10 mouse cellular contexts compared by ENCODE assay signal in genomic region chr5:92278942-92279537, GRCm38 (mm10). TPM values are rescaled to one million over a fixed set of nuclear protein-coding genes. Genes with fewer than 3 reads are reported as not detected.
DNase-seq lines count a peak whose midpoint lies in the region; ATAC-seq and TF ChIP-seq lines count a peak whose summit lies in the region.
"Had no signal": no experiment of that assay in that cellular context is flagged by ENCODE, and none has a peak within 500 bp of the region (broad histone marks: within the 10 kb centered on the region; RNA-seq: fewer than 3 reads in every experiment).

No protein-coding gene starts in this region.

- H3K9me3 ChIP-seq in forebrain, embryonic 13.5 days (replicated peaks) = no peaks in the 10 kb centered on the region
- no peaks in the 10 kb centered on the region for H3K9me3 ChIP-seq in forebrain, embryonic 16.5 days (ENCODE audit: control insufficient read depth, low read length)
- no peaks in the 10 kb centered on the region for H3K9me3 ChIP-seq in embryonic facial prominence, embryonic 15.5 days (replicated peaks)
- no peaks in the 10 kb centered on the region for H3K9me3 ChIP-seq in midbrain, embryonic 14.5 days (ENCODE audit: control insufficient read depth, low read length)

- 0 out of 2 replicates have a peak overlapping the region, but pooled peaks have one; percentile 94 for H3K4me2 ChIP-seq in forebrain, embryonic 13.5 days
- no peak overlapping the region for H3K4me2 ChIP-seq in forebrain, embryonic 16.5 days (ENCODE audit: low read length)
- 0 out of 2 replicates have a peak overlapping the region, but pooled peaks have one; percentile 94 for H3K4me2 ChIP-seq in embryonic facial prominence, embryonic 15.5 days (replicated peaks)
- peak overlapping the region; percentile 87; the same call in 1 of the 2 replicates for H3K4me2 ChIP-seq in midbrain, embryonic 14.5 days (ENCODE audit: low read length)

- 79% methylated on average over 10 of the region's 10 CpGs for WGBS in forebrain, embryonic 13.5 days
- 81% methylated on average over 10 of the region's 10 CpGs for WGBS in forebrain, embryonic 16.5 days
- WGBS in embryonic facial prominence, embryonic 15.5 days = 76% methylated on average over 10 of the region's 10 CpGs
- WGBS in midbrain, embryonic 14.5 days = 83% methylated on average over 10 of the region's 10 CpGs

- peaks cover 13% of the 10 kb centered on the region; the same call in 1 of the 2 replicates for H3K4me1 ChIP-seq in forebrain, embryonic 13.5 days
- peaks cover 3% of the 10 kb centered on the region for H3K4me1 ChIP-seq in forebrain, embryonic 16.5 days (replicated peaks; ENCODE audit: control insufficient read depth, insufficient read depth, low read length)
- H3K4me1 ChIP-seq in embryonic facial prominence, embryonic 15.5 days = peaks cover 14% of the 10 kb centered on the region
- peaks cover 7% of the 10 kb centered on the region for H3K4me1 ChIP-seq in midbrain, embryonic 14.5 days (ENCODE audit: control insufficient read depth, insufficient read depth, low read length)

- no peak overlapping the region for H3K9ac ChIP-seq in forebrain, embryonic 13.5 days
- H3K9ac ChIP-seq in forebrain, embryonic 16.5 days (replicated peaks; ENCODE audit: low read depth, low read length) = no peak overlapping the region
- no peak overlapping the region for H3K9ac ChIP-seq in embryonic facial prominence, embryonic 15.5 days
- no peak overlapping the region for H3K9ac ChIP-seq in midbrain, embryonic 14.5 days (replicated peaks; ENCODE audit: low read length)

- no peak overlapping the region for H3K27ac ChIP-seq in forebrain, embryonic 13.5 days
- no peak overlapping the region for H3K27ac ChIP-seq in forebrain, embryonic 16.5 days (ENCODE audit: low read length)
- no peak overlapping the region for H3K27ac ChIP-seq in embryonic facial prominence, embryonic 15.5 days (replicated peaks)
- H3K27ac ChIP-seq in midbrain, embryonic 14.5 days (replicated peaks; ENCODE audit: low read depth, low read length) = 0 out of 2 replicates have a peak overlapping the region, but pooled peaks have one; percentile 49
- no peak overlapping the region for H3K27ac ChIP-seq in left cerebral cortex, adult 2 months

- ATAC-seq in forebrain, embryonic 13.5 days = no peak
- ATAC-seq in forebrain, embryonic 16.5 days = no peak
- no peak for ATAC-seq in embryonic facial prominence, embryonic 15.5 days (ENCODE audit: insufficient number of reproducible peaks, low FRiP score, low TSS enrichment, low read depth)
- ATAC-seq in midbrain, embryonic 14.5 days (ENCODE audit: low FRiP score, low TSS enrichment) = no peak

- no peak for TF ChIP-seq CTCF in left cerebral cortex, adult 2 months (IDR thresholded peaks at IDR 0.05)

- peak; percentile 77 for DNase-seq in 416B (ENCODE audit: low read depth)
- DNase-seq in midbrain, embryonic 14.5 days = no peak
- DNase-seq in ovary, postnatal 14 days (ENCODE audit: low spot score) = no peak
- DNase-seq in left cerebral cortex, adult 2 months (ENCODE audit: extremely low spot score in 1 of 2, low spot score in 2 of 2) = no peak
- DNase-seq in right cerebral cortex, postnatal 10 days (ENCODE audit: low spot score in 2 of 2) = no peak

- H3K27me3 ChIP-seq in forebrain, embryonic 13.5 days = 0 out of 2 replicates have a peak, but pooled peaks cover 6% of the 10 kb centered on the region
- H3K27me3 ChIP-seq in forebrain, embryonic 16.5 days (replicated peaks; ENCODE audit: control insufficient read depth, insufficient read depth, low read length) = no peaks in the 10 kb centered on the region
- no peaks in the 10 kb centered on the region for H3K27me3 ChIP-seq in embryonic facial prominence, embryonic 15.5 days
- H3K27me3 ChIP-seq in midbrain, embryonic 14.5 days (ENCODE audit: control insufficient read depth, insufficient read depth, low read length) = no peaks in the 10 kb centered on the region; the same call in 1 of the 2 replicates

- peaks cover under 1% of the 10 kb centered on the region; the same call in 1 of the 2 replicates for H3K36me3 ChIP-seq in forebrain, embryonic 13.5 days (ENCODE audit: poor library complexity, severe bottlenecking)
- H3K36me3 ChIP-seq in forebrain, embryonic 16.5 days (ENCODE audit: control insufficient read depth, insufficient read depth) = no peaks in the 10 kb centered on the region
- no peaks in the 10 kb centered on the region for H3K36me3 ChIP-seq in embryonic facial prominence, embryonic 15.5 days
- H3K36me3 ChIP-seq in midbrain, embryonic 14.5 days (ENCODE audit: control insufficient read depth, insufficient read depth, low read length) = 0 out of 2 replicates have a peak, but pooled peaks cover 2% of the 10 kb centered on the region

- intact Hi-C loops in left cerebral cortex, adult 2 months (cut with DNase I) = loop anchor here (2.0 kb wide), 1 partner anchor 30 kb away; no protein-coding TSS in a partner anchor

- no peak overlapping the region for H3K4me3 ChIP-seq in forebrain, embryonic 13.5 days
- no peak overlapping the region for H3K4me3 ChIP-seq in forebrain, embryonic 16.5 days (replicated peaks; ENCODE audit: low read length)
- no peak overlapping the region for H3K4me3 ChIP-seq in embryonic facial prominence, embryonic 15.5 days (replicated peaks)
- no peak overlapping the region for H3K4me3 ChIP-seq in midbrain, embryonic 14.5 days (replicated peaks; ENCODE audit: low read depth, low read length)
- H3K4me3 ChIP-seq in left cerebral cortex, adult 2 months = no peak overlapping the region

RNA-seq across cellular contexts. Expression of gene Naaa, which starts 1.1 kb away (rescaled TPM):
- 4.7 and 5.4 TPM in 2 replicates for polyA plus RNA-seq in forebrain, embryonic 13.5 days (2015; fragmentation: Nextera tagmentation; extraction: Ambion mirVana)
- polyA plus RNA-seq in forebrain, embryonic 16.5 days (2015; fragmentation: Nextera tagmentation; extraction: Ambion mirVana) = 8.7 and 10.8 TPM in 2 replicates
- polyA plus RNA-seq in embryonic facial prominence, embryonic 15.5 days (2015; fragmentation: Nextera tagmentation; extraction: Ambion mirVana) = 13.3 and 13.9 TPM in 2 replicates
- 15.2 and 17.4 TPM in 2 replicates for polyA plus RNA-seq in midbrain, embryonic 14.5 days (2014; fragmentation: Nextera tagmentation; extraction: Ambion mirVana)
- total RNA-seq in left cerebral cortex, adult 2 months (2021) = 10 to 100 TPM; 38.6 to 40.1 TPM

RNA-seq across cellular contexts. Expression of gene Ppef2, which starts 23.0 kb away (rescaled TPM):
- polyA plus RNA-seq in forebrain, embryonic 13.5 days (2015; fragmentation: Nextera tagmentation; extraction: Ambion mirVana) = 0.38 TPM in 1 of 2 replicates, not detected in the other
- 0.11 and 0.35 TPM in 2 replicates for polyA plus RNA-seq in forebrain, embryonic 16.5 days (2015; fragmentation: Nextera tagmentation; extraction: Ambion mirVana)
- 0.07 and 0.14 TPM in 2 replicates for polyA plus RNA-seq in embryonic facial prominence, embryonic 15.5 days (2015; fragmentation: Nextera tagmentation; extraction: Ambion mirVana)
- 0.43 and 0.49 TPM in 2 replicates for polyA plus RNA-seq in midbrain, embryonic 14.5 days (2014; fragmentation: Nextera tagmentation; extraction: Ambion mirVana)
- under 1 TPM; 0.54 to 0.75 TPM for total RNA-seq in left cerebral cortex, adult 2 months (2021)
- polyA plus RNA-seq: hindbrain, embryonic 11.5 days; neural tube, embryonic 11.5 days had no signal

RNA-seq across cellular contexts. Expression of gene Sdad1, which starts 31.2 kb away (rescaled TPM):
- 33.9 and 39.8 TPM in 2 replicates for polyA plus RNA-seq in forebrain, embryonic 13.5 days (2015; fragmentation: Nextera tagmentation; extraction: Ambion mirVana)
- 34.0 and 36.0 TPM in 2 replicates for polyA plus RNA-seq in forebrain, embryonic 16.5 days (2015; fragmentation: Nextera tagmentation; extraction: Ambion mirVana)
- 36.2 and 37.4 TPM in 2 replicates for polyA plus RNA-seq in embryonic facial prominence, embryonic 15.5 days (2015; fragmentation: Nextera tagmentation; extraction: Ambion mirVana)
- polyA plus RNA-seq in midbrain, embryonic 14.5 days (2014; fragmentation: Nextera tagmentation; extraction: Ambion mirVana) = 29.9 and 38.8 TPM in 2 replicates
- 10 to 100 TPM; 21.2 to 21.8 TPM for total RNA-seq in left cerebral cortex, adult 2 months (2021)

RNA-seq across cellular contexts. Expression of gene Cxcl9, which starts 48.8 kb away (rescaled TPM):
- polyA plus RNA-seq in forebrain, embryonic 13.5 days (2015; fragmentation: Nextera tagmentation; extraction: Ambion mirVana) = not detected in 2 replicates
- polyA plus RNA-seq in forebrain, embryonic 16.5 days (2015; fragmentation: Nextera tagmentation; extraction: Ambion mirVana) = not detected in 2 replicates
- polyA plus RNA-seq in embryonic facial prominence, embryonic 15.5 days (2015; fragmentation: Nextera tagmentation; extraction: Ambion mirVana) = 0.20 and 0.76 TPM in 2 replicates
- polyA plus RNA-seq in midbrain, embryonic 14.5 days (2014; fragmentation: Nextera tagmentation; extraction: Ambion mirVana) = not detected in 2 replicates
- total RNA-seq in left cerebral cortex, adult 2 months (2021) = not detected
- polyA plus RNA-seq: hindbrain, embryonic 11.5 days; neural tube, embryonic 11.5 days had no signal

RNA-seq across cellular contexts. Expression of gene Art3, which starts 52.6 kb away (rescaled TPM):
- polyA plus RNA-seq in forebrain, embryonic 13.5 days (2015; fragmentation: Nextera tagmentation; extraction: Ambion mirVana) = 2.3 and 4.1 TPM in 2 replicates
- polyA plus RNA-seq in forebrain, embryonic 16.5 days (2015; fragmentation: Nextera tagmentation; extraction: Ambion mirVana) = 3.5 and 5.4 TPM in 2 replicates
- polyA plus RNA-seq in embryonic facial prominence, embryonic 15.5 days (2015; fragmentation: Nextera tagmentation; extraction: Ambion mirVana) = 4.9 and 6.2 TPM in 2 replicates
- 3.7 and 6.1 TPM in 2 replicates for polyA plus RNA-seq in midbrain, embryonic 14.5 days (2014; fragmentation: Nextera tagmentation; extraction: Ambion mirVana)
- 1 to 10 TPM; 3.8 to 7.5 TPM for total RNA-seq in left cerebral cortex, adult 2 months (2021)
